Mouse (Mus musculus) cerebellum, adult 2 months (tissue): Measurements from ENCODE around the gene Ccl27b.
"Not testable (repeated sequence)": the region's sequence is repeated elsewhere in the genome, so short reads cannot be mapped to it uniquely, and the experiment has no call there.

Source experiments
- CTCF ChIP-seq: fragments of 200-500 bp; IDR thresholded peaks from 2 replicates; pipeline ENCODE4 v1.5.1; 2011; ENCODE audit warnings: low read depth, mild to moderate bottlenecking, control low read depth, low read length, moderate library complexity, borderline replicate concordance; ENCODE audit not compliant: insufficient read depth
- POLR2A ChIP-seq: fragments of 200-500 bp; IDR thresholded peaks from 2 replicates; pipeline ENCODE4 v1.6.1; 2011; ENCODE audit warnings: low read length, control low read depth, borderline replicate concordance; ENCODE audit not compliant: insufficient read depth

- TF ChIP-seq CTCF, POLR2A: not testable (repeated sequence)
These were observed 27.1 kb downstream of the Ccl27b start for GRCm38 (mm10) chr4:42682183-42682524.
